Mouse (Mus musculus): Measurements from ENCODE around the gene C2cd3. TPM values are rescaled to one million over a fixed set of nuclear protein-coding genes. Genes with fewer than 3 reads are reported as not detected.

C2cd3 gene
- total and polyA plus RNA-seq, 3 experiments, result 8.5 to 23.5 TPM; not detected in 1

- no peak for TF ChIP-seq KAT2A (conservative IDR thresholded peaks at IDR 0.05; ENCODE audit: low read depth, low read length)
- no peak for TF ChIP-seq USF2 (IDR thresholded peaks at IDR 0.05; ENCODE audit: borderline replicate concordance in 1 of 2, insufficient read depth in 1 of 2, low read depth in 1 of 2, low read length in 2 of 2)
- TF ChIP-seq TAL1 (IDR thresholded peaks at IDR 0.05; ENCODE audit: low read length), result no peak
- TF ChIP-seq GATA1 (IDR thresholded peaks at IDR 0.05; ENCODE audit: low read depth, low read length), result no peak
- no peak for TF ChIP-seq NRF1 (IDR thresholded peaks at IDR 0.05; ENCODE audit: insufficient read depth, low read depth, low read length, poor library complexity, severe bottlenecking)
- no peak for TF ChIP-seq TBP (IDR thresholded peaks at IDR 0.05; ENCODE audit: low read depth, low read length)
- TF ChIP-seq MAFK (IDR thresholded peaks at IDR 0.05; ENCODE audit: borderline replicate concordance, low read depth, low read length), result no peak
- TF ChIP-seq CHD2 (IDR thresholded peaks at IDR 0.05; ENCODE audit: low read length), result no peak
- TF ChIP-seq GABPA (IDR thresholded peaks at IDR 0.05; ENCODE audit: low read depth, low read length), result no peak
- no peak for TF ChIP-seq ELF1 (IDR thresholded peaks at IDR 0.05; ENCODE audit: low read depth, low read length)
- no peak for TF ChIP-seq POLR2A (IDR thresholded peaks at IDR 0.05; ENCODE audit: control insufficient read depth in 1 of 2, insufficient read depth in 1 of 2, low read depth in 1 of 2, low read length in 2 of 2, poor library complexity in 1 of 2)
- no peak for TF ChIP-seq SMC3 (IDR thresholded peaks at IDR 0.05; ENCODE audit: low read depth, low read length)
- Histone ChIP-seq H3K4me1 (ENCODE audit: control insufficient read depth in 1 of 2, insufficient read depth in 2 of 2, low read length in 2 of 2) (no peaks in the 10 kb centered on the region), H3K36me3 (ENCODE audit: control insufficient read depth in 1 of 2, insufficient read depth in 2 of 2, low read length in 2 of 2) (peaks cover 0 to 2% of the 10 kb centered on the region in 2 experiments; a peak in 2 of 4 replicates), H3K27ac (ENCODE audit: control insufficient read depth, low read depth, low read length) (no peak overlapping the region), H3K9ac (ENCODE audit: control insufficient read depth, low read depth, low read length, poor library complexity, severe bottlenecking) (no peak overlapping the region), H3K79me2 (ENCODE audit: control insufficient read depth, insufficient read depth, low read length, poor library complexity) (no peaks in the 10 kb centered on the region), H3K27me3 (ENCODE audit: control insufficient read depth in 1 of 2, insufficient read depth in 2 of 2, low read length in 2 of 2) (no peaks in the 10 kb centered on the region), H3K9me3 (replicated peaks; ENCODE audit: insufficient read depth, low read length) (no peaks in the 10 kb centered on the region), H3K4me3 (ENCODE audit: control insufficient read depth in 1 of 2, insufficient read depth in 1 of 2, low read depth in 2 of 2, low read length in 2 of 2) (no peak overlapping the region)
- no peak for DNase-seq (ENCODE audit: low read depth, low spot score)
These were observed 59.1 kb downstream of the C2cd3 start for GRCm38 (mm10) chr7:100431103-100431502.

GRCm38 (mm10) chr7:100433295-100433694 lies 61.3 kb downstream of the C2cd3 start:
- Histone ChIP-seq H3K27ac (ENCODE audit: control insufficient read depth, low read depth, low read length) (no peak overlapping the region), H3K4me1 (ENCODE audit: control insufficient read depth in 1 of 2, insufficient read depth in 2 of 2, low read length in 2 of 2) (no peaks in the 10 kb centered on the region), H3K27me3 (ENCODE audit: control insufficient read depth in 1 of 2, insufficient read depth in 2 of 2, low read length in 2 of 2) (no peaks in the 10 kb centered on the region), H3K79me2 (ENCODE audit: control insufficient read depth, insufficient read depth, low read length, poor library complexity) (no peaks in the 10 kb centered on the region), H3K9me3 (replicated peaks; ENCODE audit: insufficient read depth, low read length) (no peaks in the 10 kb centered on the region), H3K4me3 (ENCODE audit: control insufficient read depth in 1 of 2, insufficient read depth in 1 of 2, low read depth in 2 of 2, low read length in 2 of 2) (no peak overlapping the region), H3K9ac (ENCODE audit: control insufficient read depth, low read depth, low read length, poor library complexity, severe bottlenecking) (no peak overlapping the region), H3K36me3 (ENCODE audit: control insufficient read depth in 1 of 2, insufficient read depth in 2 of 2, low read length in 2 of 2) (peaks cover 0 to 2% of the 10 kb centered on the region in 2 experiments; a peak in 2 of 4 replicates)
- TF ChIP-seq KAT2A (conservative IDR thresholded peaks at IDR 0.05; ENCODE audit: low read depth, low read length), result no peak
- TF ChIP-seq EP300 (IDR thresholded peaks at IDR 0.05; ENCODE audit: low read depth in 1 of 2, low read length in 2 of 2), result no peak
- TF ChIP-seq JUND (IDR thresholded peaks at IDR 0.05; ENCODE audit: low read depth, low read length), result no peak
- no peak for TF ChIP-seq SIN3A (IDR thresholded peaks at IDR 0.05; ENCODE audit: low read length)
- no peak for TF ChIP-seq CHD2 (IDR thresholded peaks at IDR 0.05; ENCODE audit: low read length)
- no peak for TF ChIP-seq GABPA (IDR thresholded peaks at IDR 0.05; ENCODE audit: low read depth, low read length)
- TF ChIP-seq BHLHE40 (IDR thresholded peaks at IDR 0.05; ENCODE audit: borderline replicate concordance, low read depth, low read length), result no peak
- no peak for TF ChIP-seq MAFK (IDR thresholded peaks at IDR 0.05; ENCODE audit: borderline replicate concordance, low read depth, low read length)
- TF ChIP-seq MYC (IDR thresholded peaks at IDR 0.05; ENCODE audit: low read depth, low read length), result no peak
- no peak for TF ChIP-seq SMC3 (IDR thresholded peaks at IDR 0.05; ENCODE audit: low read depth, low read length)
- no peak for TF ChIP-seq UBTF (IDR thresholded peaks at IDR 0.05; ENCODE audit: borderline replicate concordance, insufficient read depth, low read depth, low read length)
- TF ChIP-seq RCOR1 (IDR thresholded peaks at IDR 0.05; ENCODE audit: low read depth, low read length), result no peak
- no peak for TF ChIP-seq NELFE (IDR thresholded peaks at IDR 0.05; ENCODE audit: low read depth, low read length)
- no peak for TF ChIP-seq CTCF (IDR thresholded peaks at IDR 0.05 in 2 of 3, conservative IDR thresholded peaks at IDR 0.05 in 1 of 3; ENCODE audit: control insufficient read depth in 1 of 3, insufficient read depth in 1 of 3, low read depth in 2 of 3, low read length in 3 of 3, poor library complexity in 1 of 3, severe bottlenecking in 1 of 3)
- no peak for TF ChIP-seq CHD1 (IDR thresholded peaks at IDR 0.05; ENCODE audit: low read depth, low read length)
- no peak for TF ChIP-seq MYB (IDR thresholded peaks at IDR 0.05; ENCODE audit: low read depth, low read length)
- no peak for TF ChIP-seq POLR2AphosphoS2 (IDR thresholded peaks at IDR 0.05; ENCODE audit: low read length)
- TF ChIP-seq POLR2AphosphoS5 (IDR thresholded peaks at IDR 0.05; ENCODE audit: borderline replicate concordance, low read depth, low read length), result no peak
- no peak for DNase-seq (ENCODE audit: low read depth, low spot score)
